ENCODE assay signal across 8 mouse cellular contexts in the genomic region with DNA sequence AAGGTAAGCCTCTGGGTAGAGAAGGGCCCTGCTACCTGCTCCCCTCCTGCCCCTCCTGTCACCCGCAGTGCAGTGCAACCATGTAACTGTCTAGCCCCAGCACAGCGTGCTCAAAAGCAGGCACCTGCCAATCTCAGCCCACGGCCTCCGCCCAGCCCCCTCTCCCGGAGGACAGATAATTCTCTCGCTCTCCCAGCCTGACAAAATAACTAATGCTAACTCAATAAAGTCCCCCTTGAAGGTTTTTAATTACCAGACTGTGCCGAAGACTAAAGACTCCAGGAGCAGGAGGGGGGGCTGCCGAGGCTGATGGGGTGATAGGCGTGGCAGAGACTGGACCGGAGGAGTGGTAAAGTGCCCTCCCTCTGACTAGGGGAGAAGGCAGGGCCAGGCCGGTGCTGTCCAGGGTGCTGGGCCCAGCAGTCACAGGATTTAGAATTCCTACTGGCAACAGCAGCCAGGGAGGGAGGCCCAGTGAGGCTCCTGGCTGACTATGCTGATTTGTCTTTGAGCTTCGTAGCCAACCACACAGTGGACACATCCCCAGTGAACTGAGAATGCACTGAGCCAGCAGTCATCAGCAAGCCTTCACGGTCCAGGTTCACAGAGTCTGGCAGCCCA.
DNase-seq lines count a peak whose midpoint lies in the region; ATAC-seq and TF ChIP-seq lines count a peak whose summit lies in the region.

No protein-coding gene starts in this region.

- H3K4me1 ChIP-seq in forebrain, embryonic 11.5 days (replicated peaks; ENCODE audit: control insufficient read depth, insufficient read depth, low read length) = peaks cover 52% of the 10 kb centered on the region

- H3K9me3 ChIP-seq in forebrain, embryonic 11.5 days (ENCODE audit: control insufficient read depth, low read length) = no peaks in the 10 kb centered on the region

- H3K27ac ChIP-seq in layer of hippocampus, adult 2 months = peak overlapping the region; percentile 82
- peak overlapping the region; percentile 14; the same call in 1 of the 2 replicates for H3K27ac ChIP-seq in forebrain, embryonic 11.5 days (ENCODE audit: low read depth, low read length)

- H3K9ac ChIP-seq in forebrain, embryonic 11.5 days (ENCODE audit: low read length) = no peak overlapping the region

- peak overlapping the region; percentile 2; the same call in 1 of the 2 replicates for H3K4me3 ChIP-seq in layer of hippocampus, adult 2 months
- no peak overlapping the region for H3K4me3 ChIP-seq in forebrain, embryonic 11.5 days (ENCODE audit: low read depth, low read length)

- peak overlapping the region; percentile 20; the same call in 1 of the 2 replicates for H3K4me2 ChIP-seq in forebrain, embryonic 11.5 days (ENCODE audit: low read depth, low read length, severe bottlenecking)

- no peak for TF ChIP-seq CTCF in layer of hippocampus, adult 2 months (conservative IDR thresholded peaks at IDR 0.05)

- 3% methylated on average over 13 of the region's 13 CpGs for WGBS in forebrain, embryonic 11.5 days

- no peaks in the 10 kb centered on the region for H3K36me3 ChIP-seq in forebrain, embryonic 11.5 days (ENCODE audit: control insufficient read depth, insufficient read depth, low read length)

- ATAC-seq in forebrain, embryonic 11.5 days (replicated peaks; ENCODE audit: low FRiP score) = peak; percentile 64
- peak; percentile 69 for ATAC-seq in megakaryocyte-erythroid progenitor cell, adult 5-6 weeks (replicated peaks; ENCODE audit: low FRiP score, low TSS enrichment, poor library complexity, severe bottlenecking)
- ATAC-seq in activated CD4-positive, CD25-positive, alpha-beta regulatory T cell, adult 4 months = no peak

- intact Hi-C loops in heart, postnatal 14 days (cut with DNase I) = loop anchor here (5.0 kb wide), 2 partner anchors 109 to 111 kb away; partner anchors contain the start of gene Nfam1

- DNase-seq in layer of hippocampus, adult 2 months (ENCODE audit: low spot score in 2 of 2) = no peak
- DNase-seq in layer of hippocampus, postnatal 25 days (ENCODE audit: extremely low spot score in 1 of 2, low spot score in 1 of 2) = no peak
- peak; percentile 78 for DNase-seq in forebrain, embryonic 11.5 days (ENCODE audit: low spot score)
- peak; percentile 75 to 80 for DNase-seq in heart, postnatal 14 days
- peak; percentile 85 to 88 for DNase-seq in kidney, postnatal 36 days
- peak; percentile 29 for DNase-seq in testis, postnatal 14 days (ENCODE audit: low spot score)

- H3K27me3 ChIP-seq in forebrain, embryonic 11.5 days (ENCODE audit: control insufficient read depth, insufficient read depth, low read length) = peaks cover 2% of the 10 kb centered on the region

Comparison
In these comparisons a context has a peak if more than half of its experiments do, and no peak if none do; other contexts are left out.
1. DNase-seq: peak in forebrain, embryonic 11.5 days (single experiment), heart, postnatal 14 days (2 of 2), kidney, postnatal 36 days (2 of 2) and testis, postnatal 14 days (single experiment); none in layer of hippocampus, adult 2 months (0 of 2) and layer of hippocampus, postnatal 25 days (0 of 2).